Mouse (Mus musculus): ENCODE results near the gene Entpd7. TPM values are rescaled to one million over a fixed set of nuclear protein-coding genes. Genes with fewer than 3 reads are reported as not detected.

The Entpd7 gene
- 10.3 and 11.4 TPM in 2 replicates for total RNA-seq (2012; rRNA removed)

GRCm38 (mm10) chr19:43689419-43690246 lies at the start of gene Entpd7:
Entpd7 (plus strand) TSS chr19:43689672.
- peak within 1 kb of the TSS; percentile 74 for H3K9ac ChIP-seq (ENCODE audit: insufficient read depth, low read depth, low read length, poor library complexity, severe bottlenecking)
- no peak for TF ChIP-seq CHD2 (IDR thresholded peaks at IDR 0.05; ENCODE audit: low read depth, low read length)
- no peak for TF ChIP-seq ZC3H11A (IDR thresholded peaks at IDR 0.05; ENCODE audit: borderline replicate concordance, low read depth, low read length)
- no peaks in the 10 kb centered on the region for H3K9me3 ChIP-seq (ENCODE audit: control insufficient read depth, insufficient read depth, low read depth, low read length)
- peak; percentile 90 for DNase-seq (ENCODE audit: low read depth, low spot score)
- peak within 1 kb of the TSS; percentile 78 to 94 for H3K4me3 ChIP-seq (ENCODE audit: insufficient read depth in 1 of 2, low read depth in 1 of 2, low read length in 2 of 2, poor library complexity in 1 of 2, severe bottlenecking in 1 of 2)
- H3K36me3 ChIP-seq (ENCODE audit: control insufficient read depth, insufficient read depth, low read length, poor library complexity, severe bottlenecking) = no peaks in the 10 kb centered on the region
- peak within 1 kb of the TSS; percentile 37; the same call in 1 of the 2 replicates for H3K27ac ChIP-seq (ENCODE audit: insufficient read depth, low read depth, low read length, poor library complexity, severe bottlenecking)
- in situ Hi-C loops (cut with MboI; ENCODE audit: low sequenced_read_pairs in 2 of 2, unreplicated experiment in 2 of 2) = no loop called here
- H3K4me1 ChIP-seq (ENCODE audit: control insufficient read depth in 2 of 2, insufficient read depth in 2 of 2, low read length in 2 of 2, poor library complexity in 1 of 2) = peaks cover 0 to under 1% of the 10 kb centered on the region in 2 experiments; a peak in 1 of 4 replicates

- no peaks in the 10 kb centered on the region for H3K36me3 ChIP-seq (ENCODE audit: control insufficient read depth, insufficient read depth, low read length, poor library complexity, severe bottlenecking)
Observed at GRCm38 (mm10) chr19:43641833-43642232, 47.6 kb upstream of the Entpd7 start.

GRCm38 (mm10) chr19:43642843-43643242 lies 46.6 kb upstream of the Entpd7 start:
- no peaks in the 10 kb centered on the region for H3K9me3 ChIP-seq (ENCODE audit: control insufficient read depth, insufficient read depth, low read depth, low read length)
- no peak overlapping the region for H3K4me3 ChIP-seq (ENCODE audit: insufficient read depth in 1 of 2, low read depth in 1 of 2, low read length in 2 of 2, poor library complexity in 1 of 2, severe bottlenecking in 1 of 2)
- TF ChIP-seq ZC3H11A (IDR thresholded peaks at IDR 0.05; ENCODE audit: borderline replicate concordance, low read depth, low read length) = no peak
- peak; percentile 53; the same call in 1 of the 2 replicates for TF ChIP-seq HCFC1 (IDR thresholded peaks at IDR 0.05; ENCODE audit: borderline replicate concordance, insufficient read depth, low read length)
- no peaks in the 10 kb centered on the region for H3K36me3 ChIP-seq (ENCODE audit: control insufficient read depth, insufficient read depth, low read length, poor library complexity, severe bottlenecking)
- in situ Hi-C loops (cut with MboI; ENCODE audit: low sequenced_read_pairs in 2 of 2, unreplicated experiment in 2 of 2) = no loop called here
- H3K27ac ChIP-seq (ENCODE audit: insufficient read depth, low read depth, low read length, poor library complexity, severe bottlenecking) = no peak overlapping the region
- DNase-seq (ENCODE audit: low read depth, low spot score) = no peak
- peak overlapping the region; percentile 50; the same call in 1 of the 2 replicates for H3K9ac ChIP-seq (ENCODE audit: insufficient read depth, low read depth, low read length, poor library complexity, severe bottlenecking)
- H3K4me1 ChIP-seq (ENCODE audit: control insufficient read depth in 2 of 2, insufficient read depth in 2 of 2, low read length in 2 of 2, poor library complexity in 1 of 2) = no peaks in the 10 kb centered on the region

More at GRCm38 (mm10) chr19:43641833-43642232, 47.6 kb upstream of the Entpd7 start:
- DNase-seq (ENCODE audit: low read depth, low spot score) = no peak
- no peak overlapping the region for H3K4me3 ChIP-seq (ENCODE audit: insufficient read depth in 1 of 2, low read depth in 1 of 2, low read length in 2 of 2, poor library complexity in 1 of 2, severe bottlenecking in 1 of 2)
- H3K27ac ChIP-seq (ENCODE audit: insufficient read depth, low read depth, low read length, poor library complexity, severe bottlenecking) = no peak overlapping the region
- in situ Hi-C loops (cut with MboI; ENCODE audit: low sequenced_read_pairs in 2 of 2, unreplicated experiment in 2 of 2) = no loop called here
- H3K4me1 ChIP-seq (ENCODE audit: control insufficient read depth in 2 of 2, insufficient read depth in 2 of 2, low read length in 2 of 2, poor library complexity in 1 of 2) = no peaks in the 10 kb centered on the region
- H3K9me3 ChIP-seq (ENCODE audit: control insufficient read depth, insufficient read depth, low read depth, low read length) = no peaks in the 10 kb centered on the region
- TF ChIP-seq MAFK (IDR thresholded peaks at IDR 0.05; ENCODE audit: insufficient read depth, low read depth, low read length) (no peak), CHD2 (IDR thresholded peaks at IDR 0.05; ENCODE audit: low read depth, low read length) (no peak), ZC3H11A (IDR thresholded peaks at IDR 0.05; ENCODE audit: borderline replicate concordance, low read depth, low read length) (no peak), HCFC1 (IDR thresholded peaks at IDR 0.05; ENCODE audit: borderline replicate concordance, insufficient read depth, low read length) (no peak), ZNF384 (IDR thresholded peaks at IDR 0.05; ENCODE audit: low read depth, low read length) (no peak)
- no peak overlapping the region for H3K9ac ChIP-seq (ENCODE audit: insufficient read depth, low read depth, low read length, poor library complexity, severe bottlenecking)

- Histone ChIP-seq H3K9me3 (ENCODE audit: control insufficient read depth, insufficient read depth, low read depth, low read length) (no peaks in the 10 kb centered on the region), H3K9ac (ENCODE audit: insufficient read depth, low read depth, low read length, poor library complexity, severe bottlenecking) (no peak overlapping the region), H3K27ac (ENCODE audit: insufficient read depth, low read depth, low read length, poor library complexity, severe bottlenecking) (no peak overlapping the region), H3K36me3 (ENCODE audit: control insufficient read depth, insufficient read depth, low read length, poor library complexity, severe bottlenecking) (no peaks in the 10 kb centered on the region), H3K4me3 (ENCODE audit: insufficient read depth in 1 of 2, low read depth in 1 of 2, low read length in 2 of 2, poor library complexity in 1 of 2, severe bottlenecking in 1 of 2) (no peak overlapping the region), H3K4me1 (ENCODE audit: control insufficient read depth in 2 of 2, insufficient read depth in 2 of 2, low read length in 2 of 2, poor library complexity in 1 of 2) (no peaks in the 10 kb centered on the region)
- no peak for DNase-seq (ENCODE audit: low read depth, low spot score)
- in situ Hi-C loops (cut with MboI; ENCODE audit: low sequenced_read_pairs in 2 of 2, unreplicated experiment in 2 of 2) = no loop called here
- no peak for TF ChIP-seq ZNF384 (IDR thresholded peaks at IDR 0.05; ENCODE audit: low read depth, low read length)
- no peak for TF ChIP-seq HCFC1 (IDR thresholded peaks at IDR 0.05; ENCODE audit: borderline replicate concordance, insufficient read depth, low read length)
- no peak for TF ChIP-seq MAFK (IDR thresholded peaks at IDR 0.05; ENCODE audit: insufficient read depth, low read depth, low read length)
- no peak for TF ChIP-seq ZC3H11A (IDR thresholded peaks at IDR 0.05; ENCODE audit: borderline replicate concordance, low read depth, low read length)
- TF ChIP-seq CHD2 (IDR thresholded peaks at IDR 0.05; ENCODE audit: low read depth, low read length) = no peak
Observed at GRCm38 (mm10) chr19:43645508-43645907, 44.0 kb upstream of the Entpd7 start.
